Mouse (Mus musculus): Measurements from ENCODE around the gene Gm43738.
A peak's percentile ranks its signal among the peaks of the same experiment; 100 is the strongest.
"Not testable (repeated sequence)": the region's sequence is repeated elsewhere in the genome, so short reads cannot be mapped to it uniquely, and the experiment has no call there.

Gene Gm43738

GRCm38 (mm10) chr3:89101812-89102494, 1.1 kb upstream of the Gm43738 start, which contains the start of gene Fdps:
Gene Fdps (minus strand): TSS chr3:89101959.
- DNase-seq = peak; percentile 94 to 97

- DNase-seq = no peak
Observed at GRCm38 (mm10) chr3:89101459-89101811, 536 bp upstream of the Gm43738 start.

- no peak for DNase-seq
Observed at GRCm38 (mm10) chr3:89094021-89094420, 6.9 kb downstream of the Gm43738 start.

DNA sequence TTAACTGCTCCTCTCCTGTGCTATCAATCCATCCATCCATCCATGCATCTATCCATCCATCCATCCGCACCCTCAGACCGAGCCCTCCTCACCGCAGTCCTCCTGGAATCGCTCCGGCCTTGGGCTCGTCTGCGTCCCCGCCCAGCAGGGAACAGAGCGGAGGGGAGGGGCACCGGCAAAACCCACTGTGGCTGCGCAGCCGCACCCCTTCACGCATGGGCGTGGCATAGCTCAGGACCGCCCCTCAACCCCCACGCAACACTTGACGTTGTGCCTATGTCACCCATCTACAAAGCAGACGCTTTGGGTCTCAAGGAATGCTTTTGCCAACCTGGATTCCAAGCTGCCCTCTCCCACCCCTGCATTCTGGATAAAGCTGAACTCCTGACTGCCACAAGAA, 7.7 kb downstream of the Gm43738 start, which contains the start of gene Rusc1:
Rusc1 (minus strand) TSS at position 137 of the 400 bp plus-strand sequence.
- DNase-seq = peak; percentile 92 to 94

GRCm38 (mm10) chr3:89092509-89093090, 8.3 kb downstream of the Gm43738 start:
- peak in 1 of 2 experiments; percentile 12 for DNase-seq

- DNase-seq = no peak
Observed at GRCm38 (mm10) chr3:89091811-89092508, 8.9 kb downstream of the Gm43738 start.

DNA sequence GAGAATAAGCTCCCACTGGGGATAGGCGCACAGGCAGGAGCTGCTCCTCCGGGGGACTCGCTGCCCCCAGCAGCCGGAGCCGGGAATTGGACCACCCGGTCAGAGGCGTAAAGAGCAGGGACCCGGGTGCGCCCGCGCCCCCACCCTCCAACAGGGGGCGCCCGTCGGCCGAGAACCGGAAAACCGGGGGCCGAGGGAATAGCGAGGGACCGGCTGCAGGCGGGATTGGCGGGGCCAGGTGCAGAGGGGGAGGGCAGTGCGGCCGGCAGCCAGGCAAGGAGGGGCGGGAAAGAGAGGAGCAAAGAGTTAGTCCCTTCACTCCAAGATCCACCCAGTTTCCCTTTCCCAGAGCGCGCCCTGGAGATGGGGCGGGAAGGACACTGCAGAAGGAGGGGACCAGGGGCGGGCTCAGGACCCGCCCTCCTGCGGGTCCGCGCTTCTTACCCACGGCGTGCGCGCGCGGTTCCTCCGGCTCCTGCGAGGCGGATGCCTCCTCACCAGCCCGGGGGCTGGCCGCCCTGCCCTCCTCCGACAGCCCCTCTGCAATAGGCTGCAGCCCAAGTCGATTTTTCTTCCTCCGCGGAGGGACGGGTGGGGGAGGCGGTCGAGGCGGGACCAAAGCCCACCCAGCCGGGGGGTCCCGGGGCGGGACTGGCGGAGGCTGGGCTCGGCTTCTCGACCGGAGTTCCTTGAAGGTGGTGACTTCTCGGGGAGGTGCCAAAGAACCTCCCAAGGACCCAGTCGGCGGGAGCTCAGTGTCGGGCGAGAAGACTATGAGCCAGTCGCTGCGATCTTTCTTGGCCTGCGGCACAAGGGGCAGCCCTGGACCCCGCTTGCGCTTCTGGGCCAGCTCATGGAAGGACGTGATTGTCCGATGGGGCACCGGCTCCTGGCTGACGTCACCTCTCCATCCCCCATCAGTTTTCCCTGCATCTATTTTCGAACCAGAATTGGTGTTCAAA, 9.9 kb downstream of the Gm43738 start:
- DNase-seq = peak; percentile 84 to 89

GRCm38 (mm10) chr3:89089882-89090591, 10.9 kb downstream of the Gm43738 start:
- peak; percentile 84 to 90 for DNase-seq

- DNase-seq = peak in 1 of 2 experiments; percentile 16
Observed at GRCm38 (mm10) chr3:89088974-89089373, 11.9 kb downstream of the Gm43738 start.

DNA sequence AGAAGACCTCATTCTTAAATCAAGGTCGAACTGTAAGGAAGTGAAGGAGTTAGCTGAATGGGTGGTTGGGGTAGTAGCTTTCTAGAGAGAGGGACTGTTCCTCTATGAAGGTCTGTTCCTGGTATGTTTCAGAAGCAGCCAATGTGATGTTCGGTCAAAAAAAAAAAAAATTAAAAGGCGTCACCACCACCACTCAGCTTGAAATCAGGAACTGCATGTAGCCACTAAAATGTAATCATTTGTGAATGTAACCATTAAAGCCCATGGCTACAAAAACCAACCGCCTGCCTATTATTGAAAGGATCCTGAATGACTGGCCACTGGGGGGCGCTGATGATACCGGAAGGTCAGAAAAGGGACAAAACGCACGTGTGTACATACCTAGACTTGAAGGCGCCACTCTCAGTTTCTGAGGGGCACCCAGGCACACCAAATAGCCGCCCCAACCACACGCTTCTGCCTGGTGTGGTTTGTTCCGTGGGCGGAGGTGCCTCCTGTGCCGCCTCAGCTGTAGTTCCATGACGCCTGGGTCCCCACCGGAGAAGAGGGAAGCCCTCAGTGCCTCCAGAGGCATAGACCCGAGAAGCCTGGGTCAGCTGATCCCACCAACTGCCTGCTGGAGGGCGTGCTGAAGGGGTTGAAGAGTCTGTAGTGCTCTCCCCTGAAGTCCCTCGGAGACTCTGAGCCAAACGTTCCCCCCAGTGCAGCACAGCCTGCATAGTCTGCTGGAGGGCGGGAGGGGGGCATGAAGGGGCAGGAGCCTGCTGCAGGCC, 13.4 kb downstream of the Gm43738 start:
- DNase-seq = peak; percentile 94

GRCm38 (mm10) chr3:89084654-89085190, 16.2 kb downstream of the Gm43738 start:
- no peak for DNase-seq

- no peak for DNase-seq
Observed at GRCm38 (mm10) chr3:89084133-89084532, 16.8 kb downstream of the Gm43738 start.

GRCm38 (mm10) chr3:89082287-89082686, 18.6 kb downstream of the Gm43738 start:
- not testable (repeated sequence) for DNase-seq

- no peak for DNase-seq
Observed at GRCm38 (mm10) chr3:89077383-89077782, 23.5 kb downstream of the Gm43738 start.

DNA sequence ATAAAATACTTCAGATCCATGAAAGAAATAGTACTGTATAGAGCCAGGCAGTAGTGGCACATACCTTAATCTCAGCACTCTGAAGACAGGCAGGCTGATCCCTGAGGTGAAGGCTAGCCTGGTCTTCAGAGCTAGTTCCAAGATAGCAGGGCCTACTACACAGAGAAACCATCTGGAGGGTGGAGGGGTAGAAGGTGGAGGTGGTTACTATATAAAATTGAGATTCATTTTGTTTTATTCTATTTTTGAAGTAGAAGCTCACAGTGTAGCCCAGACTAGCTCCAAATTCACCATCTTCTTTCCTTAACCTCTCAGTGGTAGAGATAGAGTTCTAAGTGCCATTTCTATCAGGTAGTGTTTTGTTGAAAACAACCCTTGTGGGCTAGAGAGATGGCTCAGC, 33.6 kb downstream of the Gm43738 start:
- no peak for DNase-seq

DNA sequence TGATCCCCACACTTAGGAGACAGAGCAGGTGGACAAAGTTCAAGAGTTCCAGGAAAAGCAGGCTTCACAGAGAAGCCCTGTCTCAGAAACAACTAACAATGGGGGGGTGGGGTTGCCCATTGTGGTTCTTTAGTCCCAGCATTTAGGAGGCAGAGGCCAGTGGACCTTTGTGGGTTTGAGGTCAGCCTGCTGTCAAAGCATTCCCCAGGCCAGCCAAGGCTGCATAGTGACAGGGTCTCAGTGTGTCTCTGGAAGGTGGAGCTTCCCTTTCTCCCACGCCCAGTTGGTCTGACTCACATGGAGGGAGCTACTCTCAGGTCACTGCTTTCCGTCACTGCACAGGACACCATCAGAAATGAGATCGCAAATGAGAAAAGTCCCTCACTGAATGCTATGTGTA, 39.2 kb downstream of the Gm43738 start:
- DNase-seq = no peak

- peak; percentile 48 to 54 for DNase-seq
Observed at GRCm38 (mm10) chr3:89058783-89059182, 42.1 kb downstream of the Gm43738 start.

DNA sequence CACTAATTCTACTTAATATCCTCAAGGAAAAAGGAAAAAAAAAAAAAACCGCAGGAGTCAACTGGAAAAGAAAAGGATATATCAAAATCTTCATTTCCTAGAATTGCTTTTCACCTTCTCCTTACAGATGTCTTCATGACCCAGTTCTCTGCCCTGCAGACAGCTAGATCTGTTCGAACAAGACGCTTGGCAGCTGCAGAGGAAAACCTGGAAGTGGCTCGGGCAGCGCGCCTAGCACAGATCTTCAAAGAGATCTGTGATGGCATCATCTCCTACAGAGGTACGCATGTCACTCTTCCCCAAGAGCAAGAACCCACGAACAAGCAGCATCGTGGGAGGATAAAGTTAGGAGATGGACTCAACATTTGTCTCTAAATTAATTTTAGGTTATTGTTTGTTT, 42.5 kb downstream of the Gm43738 start:
- no peak for DNase-seq

GRCm38 (mm10) chr3:89043359-89043758, 57.5 kb downstream of the Gm43738 start:
- DNase-seq = no peak
